Comparison of ENCODE assay signal across 22 mouse cellular contexts in genomic region chr15:59807723-59808122, GRCm38 (mm10).
DNase-seq lines count a peak whose midpoint lies in the region; ATAC-seq and TF ChIP-seq lines count a peak whose summit lies in the region.
"Had no signal": no experiment of that assay in that cellular context is flagged by ENCODE, and none has a peak within 500 bp of the region (broad histone marks: within the 10 kb centered on the region; RNA-seq: fewer than 3 reads in every experiment).

No protein-coding gene starts in this region.

- H3K27me3 ChIP-seq in forebrain, embryonic 13.5 days, result no peaks in the 10 kb centered on the region
- H3K27me3 ChIP-seq: CH12.LX; forebrain, embryonic 15.5 days; hindbrain, embryonic 13.5 days; neural tube, embryonic 13.5 days had no signal

- no peak overlapping the region for H3K4me3 ChIP-seq in lung, adult 2 months (replicated peaks; ENCODE audit: extremely low read depth, low read depth, low read length)
- no peak overlapping the region for H3K4me3 ChIP-seq in forebrain, embryonic 13.5 days
- H3K4me3 ChIP-seq: forebrain, embryonic 15.5 days; hindbrain, embryonic 13.5 days; neural tube, embryonic 13.5 days had no signal

- peak; percentile 41 for DNase-seq in lung, postnatal 25 days (ENCODE audit: low spot score)
- no peak for DNase-seq in lung, adult 2 months
- no peak for DNase-seq in gastrocnemius, postnatal 25 days
- DNase-seq: adrenal gland, adult 2 months; adrenal gland, postnatal 36 days; cerebellum, adult 2 months; cerebellum, postnatal 14 days; kidney, adult 8-10 months; kidney, postnatal 14 days; layer of hippocampus, adult 9-11 months had no signal

- 0 out of 2 replicates have a peak, but pooled peaks cover 2% of the 10 kb centered on the region for H3K4me1 ChIP-seq in lung, adult 2 months (ENCODE audit: control insufficient read depth, insufficient read depth, low read length)
- no peaks in the 10 kb centered on the region for H3K4me1 ChIP-seq in forebrain, embryonic 13.5 days
- H3K4me1 ChIP-seq: forebrain, embryonic 15.5 days; hindbrain, embryonic 13.5 days; neural tube, embryonic 13.5 days had no signal

- no peak overlapping the region for H3K9ac ChIP-seq in forebrain, embryonic 13.5 days
- H3K9ac ChIP-seq: forebrain, embryonic 15.5 days; hindbrain, embryonic 13.5 days; neural tube, embryonic 13.5 days had no signal

- H3K9me3 ChIP-seq in forebrain, embryonic 13.5 days (replicated peaks), result no peaks in the 10 kb centered on the region
- H3K9me3 ChIP-seq: forebrain, embryonic 15.5 days had no signal

- H3K36me3 ChIP-seq in forebrain, embryonic 13.5 days (ENCODE audit: poor library complexity, severe bottlenecking), result no peaks in the 10 kb centered on the region
- H3K36me3 ChIP-seq: forebrain, embryonic 15.5 days; hindbrain, embryonic 13.5 days; neural tube, embryonic 13.5 days had no signal

- TF ChIP-seq CTCF in lung, adult 2 months (IDR thresholded peaks at IDR 0.05; ENCODE audit: insufficient read depth, low read length), result no peak

- no peak overlapping the region for H3K27ac ChIP-seq in forebrain, embryonic 13.5 days
- H3K27ac ChIP-seq: forebrain, embryonic 15.5 days; hindbrain, embryonic 13.5 days; neural tube, embryonic 13.5 days had no signal

- peak; percentile 88 for ATAC-seq in granulocyte monocyte progenitor cell, adult 5-6 weeks (replicated peaks; ENCODE audit: poor library complexity, severe bottlenecking)
- peak; percentile 90 for ATAC-seq in megakaryocyte progenitor cell, adult 5-6 weeks (replicated peaks; ENCODE audit: poor library complexity)
- ATAC-seq in forebrain, embryonic 13.5 days, result no peak
- ATAC-seq: activated CD4-positive, CD25-positive, alpha-beta regulatory T cell, adult 4 months; forebrain, embryonic 15.5 days; intestine, embryonic 16.5 days; midbrain, embryonic 16.5 days had no signal

- H3K4me2 ChIP-seq in forebrain, embryonic 13.5 days, result no peak overlapping the region
- H3K4me2 ChIP-seq: forebrain, embryonic 15.5 days; hindbrain, embryonic 13.5 days; liver, embryonic 11.5 days; midbrain, embryonic 11.5 days; neural tube, embryonic 13.5 days had no signal

- no peak for TF ChIP-seq POLR2A in lung, adult 2 months (IDR thresholded peaks at IDR 0.05; ENCODE audit: borderline replicate concordance, extremely low read depth, low read depth, low read length)

- WGBS in lung, adult 2 months, result 79% methylated on average over 6 of the region's 6 CpGs
- WGBS in forebrain, embryonic 13.5 days, result 88% methylated on average over 6 of the region's 6 CpGs
